Mouse (Mus musculus) lung, postnatal 0 days (tissue): ENCODE measurements around the gene Polr1c.

ENCODE experiments used
- CTCF ChIP-seq: IDR thresholded peaks from 2 replicates; pipeline ENCODE4 v1.5.1; 2016; ENCODE audit warnings: antibody characterized with exemption, mild to moderate bottlenecking
- EP300 ChIP-seq: IDR thresholded peaks from 2 replicates; pipeline ENCODE4 v1.6.1; 2016; ENCODE audit warnings: antibody characterized with exemption, mild to moderate bottlenecking, control low read depth

DNA sequence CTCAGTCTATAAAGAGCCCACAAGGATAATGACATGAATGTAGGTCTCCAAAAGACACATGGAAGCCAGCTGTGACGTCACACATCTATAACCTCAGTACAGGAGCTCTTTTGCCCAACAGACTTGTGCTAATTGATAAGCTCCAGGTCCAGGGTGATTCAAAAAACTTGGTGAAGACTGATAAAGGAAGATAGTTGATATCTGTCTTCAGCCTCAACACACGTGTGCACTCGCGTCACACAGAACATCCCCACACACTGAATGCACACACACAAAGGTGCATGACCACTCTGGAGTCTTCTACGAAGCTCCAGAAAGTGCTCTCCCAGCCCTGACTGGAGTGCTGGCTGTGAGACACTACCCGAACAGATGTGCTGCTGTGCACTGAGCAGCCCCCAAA is 10.8 kb downstream of the Polr1c start:
- TF ChIP-seq CTCF (no peak), EP300 (no peak)
